Mouse (Mus musculus): ENCODE results near the gene Map2. TPM values are rescaled to one million over a fixed set of nuclear protein-coding genes. Genes with fewer than 3 reads are reported as not detected.

Gene Map2
- polyA plus RNA-seq, 1 experiment from 2014 or later, result 228 TPM

- H3K9ac ChIP-seq (ENCODE audit: low read depth, low read length), result no peak overlapping the region
- no peaks in the 10 kb centered on the region for H3K27me3 ChIP-seq (ENCODE audit: control insufficient read depth, insufficient read depth, low read length)
- 100% methylated on average over 1 of the region's 1 CpGs for whole genome bisulfite sequencing
- no peaks in the 10 kb centered on the region for H3K4me1 ChIP-seq (replicated peaks; ENCODE audit: control insufficient read depth, insufficient read depth, low read length)
- H3K27ac ChIP-seq (ENCODE audit: low read depth, low read length), result no peak overlapping the region
- no peaks in the 10 kb centered on the region for H3K36me3 ChIP-seq (ENCODE audit: control insufficient read depth, insufficient read depth, low read length)
- DNase-seq (ENCODE audit: low spot score), result no peak
- ATAC-seq (ENCODE audit: low FRiP score), result no peak
- H3K9me3 ChIP-seq (ENCODE audit: control insufficient read depth, low read length), result no peaks in the 10 kb centered on the region
- H3K4me2 ChIP-seq (replicated peaks; ENCODE audit: low read depth, low read length), result no peak overlapping the region
- no peak overlapping the region for H3K4me3 ChIP-seq (ENCODE audit: low read depth, low read length)
These were observed 17.3 kb downstream of the Map2 start for GRCm38 (mm10) chr1:66192401-66192800.

DNA sequence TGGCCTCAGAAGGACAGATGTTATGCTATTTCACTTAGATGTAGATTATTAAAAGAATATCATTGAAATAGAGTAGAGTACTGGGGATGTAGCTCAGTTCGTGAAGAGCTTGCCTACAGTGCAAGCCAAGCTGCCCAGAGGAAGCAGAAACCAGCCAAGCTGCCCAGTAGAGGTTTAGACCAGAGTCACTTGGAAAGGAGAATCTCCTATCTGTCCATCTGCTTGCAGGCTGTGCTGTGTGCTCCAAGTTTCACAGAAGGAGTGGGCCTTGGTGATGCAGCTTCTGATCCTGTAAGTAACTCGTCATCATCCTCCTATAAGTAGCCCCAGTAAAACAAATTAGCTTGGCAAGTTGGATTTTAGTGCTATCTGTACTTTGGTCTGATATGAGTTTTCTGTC lies 17.8 kb downstream of the Map2 start:
- 85% methylated on average over 2 of the region's 2 CpGs for WGBS
- no peak overlapping the region for H3K27ac ChIP-seq (ENCODE audit: low read depth, low read length)
- no peak overlapping the region for H3K9ac ChIP-seq (ENCODE audit: low read depth, low read length)
- H3K4me3 ChIP-seq (ENCODE audit: low read depth, low read length), result no peak overlapping the region
- no peaks in the 10 kb centered on the region for H3K36me3 ChIP-seq (ENCODE audit: control insufficient read depth, insufficient read depth, low read length)
- no peak overlapping the region for H3K4me2 ChIP-seq (replicated peaks; ENCODE audit: low read depth, low read length)
- H3K4me1 ChIP-seq (replicated peaks; ENCODE audit: control insufficient read depth, insufficient read depth, low read length), result no peaks in the 10 kb centered on the region
- ATAC-seq (ENCODE audit: low FRiP score), result no peak
- no peak for DNase-seq (ENCODE audit: low spot score)
- no peaks in the 10 kb centered on the region for H3K9me3 ChIP-seq (ENCODE audit: control insufficient read depth, low read length)
- H3K27me3 ChIP-seq (ENCODE audit: control insufficient read depth, insufficient read depth, low read length), result no peaks in the 10 kb centered on the region

DNA sequence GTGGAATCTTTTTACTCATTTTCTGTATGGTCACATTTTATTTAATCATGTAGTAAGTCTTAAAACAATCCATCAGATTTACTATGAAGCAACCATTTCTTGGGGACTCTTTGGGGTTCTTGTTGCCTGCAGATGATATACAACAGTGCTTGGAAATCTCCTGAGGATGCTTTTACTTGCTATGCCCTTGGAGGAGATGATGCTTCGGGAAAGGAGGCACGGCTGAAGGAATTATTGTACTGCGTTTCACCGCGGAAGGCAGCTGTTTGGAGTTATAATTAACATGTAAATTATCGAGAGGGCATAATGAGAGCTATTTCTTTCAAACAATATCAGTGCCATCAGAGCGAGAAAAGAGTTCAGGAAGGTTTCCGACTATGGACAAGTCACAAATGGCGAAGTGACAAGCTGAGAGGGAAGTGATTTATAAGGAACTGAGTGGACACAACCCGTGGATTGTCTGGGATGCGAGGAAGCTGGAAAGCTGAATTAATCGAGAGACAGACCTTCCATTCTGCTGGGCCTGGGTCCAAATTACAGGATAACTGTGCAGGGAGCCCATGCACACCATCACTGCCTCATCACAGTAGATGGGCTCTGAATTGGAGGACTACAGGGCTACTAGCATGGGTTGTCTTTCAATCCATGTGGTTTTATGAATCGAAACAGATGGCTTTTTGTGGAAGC lies 20.1 kb downstream of the Map2 start:
- ATAC-seq (ENCODE audit: low FRiP score), result peak; percentile 68
- peak; percentile 27 for DNase-seq (ENCODE audit: low spot score)
- H3K27ac ChIP-seq (ENCODE audit: low read depth, low read length), result no peak overlapping the region
- no peaks in the 10 kb centered on the region for H3K9me3 ChIP-seq (ENCODE audit: control insufficient read depth, low read length)
- no peak overlapping the region for H3K9ac ChIP-seq (ENCODE audit: low read depth, low read length)
- H3K27me3 ChIP-seq (ENCODE audit: control insufficient read depth, insufficient read depth, low read length), result no peaks in the 10 kb centered on the region
- no peak overlapping the region for H3K4me2 ChIP-seq (replicated peaks; ENCODE audit: low read depth, low read length)
- no peaks in the 10 kb centered on the region for H3K4me1 ChIP-seq (replicated peaks; ENCODE audit: control insufficient read depth, insufficient read depth, low read length)
- WGBS, result 60% methylated on average over 13 of the region's 13 CpGs
- H3K36me3 ChIP-seq (ENCODE audit: control insufficient read depth, insufficient read depth, low read length), result no peaks in the 10 kb centered on the region
- H3K4me3 ChIP-seq (ENCODE audit: low read depth, low read length), result no peak overlapping the region

GRCm38 (mm10) chr1:66196240-66196639 lies 21.2 kb downstream of the Map2 start:
- ATAC-seq (ENCODE audit: low FRiP score) (no peak), DNase-seq (ENCODE audit: low spot score) (no peak)
- no peaks in the 10 kb centered on the region for H3K36me3 ChIP-seq (ENCODE audit: control insufficient read depth, insufficient read depth, low read length)
- no peaks in the 10 kb centered on the region for H3K4me1 ChIP-seq (replicated peaks; ENCODE audit: control insufficient read depth, insufficient read depth, low read length)
- no peak overlapping the region for H3K4me3 ChIP-seq (ENCODE audit: low read depth, low read length)
- H3K9ac ChIP-seq (ENCODE audit: low read depth, low read length), result no peak overlapping the region
- no peak overlapping the region for H3K27ac ChIP-seq (ENCODE audit: low read depth, low read length)
- WGBS, result 93% methylated on average over 4 of the region's 4 CpGs
- no peaks in the 10 kb centered on the region for H3K27me3 ChIP-seq (ENCODE audit: control insufficient read depth, insufficient read depth, low read length)
- no peaks in the 10 kb centered on the region for H3K9me3 ChIP-seq (ENCODE audit: control insufficient read depth, low read length)
- H3K4me2 ChIP-seq (replicated peaks; ENCODE audit: low read depth, low read length), result no peak overlapping the region

- H3K36me3 ChIP-seq (ENCODE audit: control insufficient read depth, insufficient read depth, low read length), result no peaks in the 10 kb centered on the region
- H3K4me3 ChIP-seq (ENCODE audit: low read depth, low read length), result no peak overlapping the region
- ATAC-seq (ENCODE audit: low FRiP score), result no peak
- H3K4me2 ChIP-seq (replicated peaks; ENCODE audit: low read depth, low read length), result no peak overlapping the region
- no peaks in the 10 kb centered on the region for H3K4me1 ChIP-seq (replicated peaks; ENCODE audit: control insufficient read depth, insufficient read depth, low read length)
- H3K9me3 ChIP-seq (ENCODE audit: control insufficient read depth, low read length), result no peaks in the 10 kb centered on the region
- 94% methylated on average over 4 of the region's 4 CpGs for WGBS
- no peak overlapping the region for H3K27ac ChIP-seq (ENCODE audit: low read depth, low read length)
- DNase-seq (ENCODE audit: low spot score), result no peak
- no peaks in the 10 kb centered on the region for H3K27me3 ChIP-seq (ENCODE audit: control insufficient read depth, insufficient read depth, low read length)
- H3K9ac ChIP-seq (ENCODE audit: low read depth, low read length), result no peak overlapping the region
These were observed 21.6 kb downstream of the Map2 start for GRCm38 (mm10) chr1:66196716-66197115.

DNA sequence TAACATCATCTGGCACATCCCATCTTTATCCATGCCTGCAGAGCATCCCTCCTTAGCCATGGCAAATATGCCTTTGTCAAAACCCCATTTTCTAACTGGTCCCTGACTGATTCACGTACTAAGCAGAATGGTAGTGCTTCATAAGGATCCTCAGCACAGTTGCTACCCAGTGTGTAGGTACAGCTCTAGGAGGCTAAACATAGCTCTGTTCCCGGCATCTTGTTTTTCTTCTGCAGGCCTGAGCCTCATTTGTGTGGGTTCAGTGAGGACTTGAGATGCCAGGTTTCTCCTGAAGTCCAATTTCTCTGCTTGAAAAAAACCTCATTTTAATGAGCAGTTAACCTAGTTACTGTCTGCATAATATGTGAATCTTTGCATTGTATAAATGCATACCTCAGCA lies 30.4 kb downstream of the Map2 start:
- Histone ChIP-seq H3K27me3 (ENCODE audit: control insufficient read depth, insufficient read depth, low read length) (no peaks in the 10 kb centered on the region), H3K4me1 (replicated peaks; ENCODE audit: control insufficient read depth, insufficient read depth, low read length) (no peaks in the 10 kb centered on the region), H3K4me2 (replicated peaks; ENCODE audit: low read depth, low read length) (no peak overlapping the region), H3K36me3 (ENCODE audit: control insufficient read depth, insufficient read depth, low read length) (no peaks in the 10 kb centered on the region), H3K4me3 (ENCODE audit: low read depth, low read length) (no peak overlapping the region), H3K9ac (ENCODE audit: low read depth, low read length) (no peak overlapping the region), H3K27ac (ENCODE audit: low read depth, low read length) (no peak overlapping the region), H3K9me3 (ENCODE audit: control insufficient read depth, low read length) (no peaks in the 10 kb centered on the region)
- DNase-seq (ENCODE audit: low spot score), result no peak
- WGBS, result 85% methylated on average over 2 of the region's 2 CpGs
- no peak for ATAC-seq (ENCODE audit: low FRiP score)

DNA sequence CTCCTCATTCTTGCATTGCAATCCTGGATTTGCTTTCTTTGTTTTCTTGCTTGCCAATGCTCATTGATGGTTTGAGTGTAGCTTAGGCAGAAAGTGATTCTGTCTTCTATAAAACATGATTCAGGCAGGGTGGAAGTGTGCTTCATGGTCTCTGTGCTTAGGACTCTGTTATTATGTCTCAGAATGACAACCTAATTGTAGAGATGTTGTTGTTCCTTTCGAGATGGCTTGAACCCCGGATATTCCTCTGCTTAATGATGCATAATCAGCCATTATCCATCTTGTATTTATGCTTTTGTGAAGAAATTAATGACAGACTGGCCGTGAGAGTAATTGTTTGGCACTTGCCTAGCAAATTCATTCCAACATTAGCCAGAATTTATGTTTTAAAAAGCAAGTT lies 31.8 kb downstream of the Map2 start:
- no peaks in the 10 kb centered on the region for H3K9me3 ChIP-seq (ENCODE audit: control insufficient read depth, low read length)
- DNase-seq (ENCODE audit: low spot score), result no peak
- H3K27me3 ChIP-seq (ENCODE audit: control insufficient read depth, insufficient read depth, low read length), result no peaks in the 10 kb centered on the region
- ATAC-seq (ENCODE audit: low FRiP score), result no peak
- 60% methylated on average over 3 of the region's 3 CpGs for WGBS
- no peak overlapping the region for H3K27ac ChIP-seq (ENCODE audit: low read depth, low read length)
- H3K4me3 ChIP-seq (ENCODE audit: low read depth, low read length), result no peak overlapping the region
- no peaks in the 10 kb centered on the region for H3K36me3 ChIP-seq (ENCODE audit: control insufficient read depth, insufficient read depth, low read length)
- H3K4me1 ChIP-seq (replicated peaks; ENCODE audit: control insufficient read depth, insufficient read depth, low read length), result no peaks in the 10 kb centered on the region
- H3K9ac ChIP-seq (ENCODE audit: low read depth, low read length), result no peak overlapping the region
- H3K4me2 ChIP-seq (replicated peaks; ENCODE audit: low read depth, low read length), result no peak overlapping the region

- DNase-seq (ENCODE audit: low spot score), result no peak
- 79% methylated on average over 7 of the region's 7 CpGs for WGBS
- Histone ChIP-seq H3K36me3 (ENCODE audit: control insufficient read depth, insufficient read depth, low read length) (no peaks in the 10 kb centered on the region), H3K9ac (ENCODE audit: low read depth, low read length) (no peak overlapping the region), H3K4me1 (replicated peaks; ENCODE audit: control insufficient read depth, insufficient read depth, low read length) (no peaks in the 10 kb centered on the region), H3K27ac (ENCODE audit: low read depth, low read length) (no peak overlapping the region), H3K4me3 (ENCODE audit: low read depth, low read length) (no peak overlapping the region), H3K27me3 (ENCODE audit: control insufficient read depth, insufficient read depth, low read length) (no peaks in the 10 kb centered on the region), H3K4me2 (replicated peaks; ENCODE audit: low read depth, low read length) (no peak overlapping the region), H3K9me3 (ENCODE audit: control insufficient read depth, low read length) (no peaks in the 10 kb centered on the region)
- no peak for ATAC-seq (ENCODE audit: low FRiP score)
These were observed 36.2 kb downstream of the Map2 start for GRCm38 (mm10) chr1:66211074-66211791.

DNA sequence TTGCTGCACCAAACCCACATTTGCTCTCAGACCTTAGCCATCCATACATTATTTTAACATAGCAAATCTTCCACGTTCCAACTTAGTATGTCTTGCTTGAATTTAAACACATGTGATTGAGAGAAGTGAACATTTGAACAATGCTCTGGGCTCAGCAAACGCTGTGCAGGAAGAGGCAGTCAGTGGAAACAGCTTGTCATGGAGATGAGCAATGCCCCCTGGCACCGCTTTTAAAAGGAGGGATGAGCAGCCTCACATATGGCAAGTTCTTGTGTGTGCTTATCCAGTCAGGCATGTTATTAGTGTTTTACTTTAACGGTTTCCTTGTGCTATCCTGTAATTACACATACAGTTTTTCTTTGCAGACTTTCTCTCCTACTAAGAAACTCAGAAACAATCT lies 46.4 kb downstream of the Map2 start:
- no peaks in the 10 kb centered on the region for H3K27me3 ChIP-seq (ENCODE audit: control insufficient read depth, insufficient read depth, low read length)
- H3K9ac ChIP-seq (ENCODE audit: low read depth, low read length), result no peak overlapping the region
- no peaks in the 10 kb centered on the region for H3K4me1 ChIP-seq (replicated peaks; ENCODE audit: control insufficient read depth, insufficient read depth, low read length)
- H3K4me2 ChIP-seq (replicated peaks; ENCODE audit: low read depth, low read length), result no peak overlapping the region
- ATAC-seq (ENCODE audit: low FRiP score), result no peak
- no peaks in the 10 kb centered on the region for H3K9me3 ChIP-seq (ENCODE audit: control insufficient read depth, low read length)
- H3K27ac ChIP-seq (ENCODE audit: low read depth, low read length), result no peak overlapping the region
- no peak overlapping the region for H3K4me3 ChIP-seq (ENCODE audit: low read depth, low read length)
- 60% methylated on average over 4 of the region's 4 CpGs for WGBS
- no peaks in the 10 kb centered on the region for H3K36me3 ChIP-seq (ENCODE audit: control insufficient read depth, insufficient read depth, low read length)
- DNase-seq (ENCODE audit: low spot score), result no peak
